Mouse (Mus musculus) adrenal gland (tissue): ENCODE results near the gene Gm21903.
"Not testable (repeated sequence)": the region's sequence is repeated elsewhere in the genome, so short reads cannot be mapped to it uniquely, and the experiment has no call there.

Experiments
- intact Hi-C: fragments of 180-260 bp; cut with DNase I; formaldehyde crosslinking; loops from one replicate; pipeline ENCODE4 v1.15.1; 2025
- long read RNA-seq, 2 experiments: library from polyadenylated mRNA; unstranded; transcript quantifications; one replicate each; pipeline ENCODE4 v2.0.0; 2020; ENCODE audit warnings: borderline replicate concordance in 1 of 2; ENCODE audit not compliant: insufficient replicate concordance in 1 of 2

Gene Gm21903
- long read RNA-seq, experiment 1 = 0 reads
- long read RNA-seq, experiment 2 = 0 reads

GRCm38 (mm10) chr17:39043241-39043640, at the start of gene Gm21903:
TSS of gene Gm21903 (minus strand) at chr17:39043341.
- intact Hi-C loops = no loop called here

GRCm38 (mm10) chr17:39076937-39077336, 33.8 kb upstream of the Gm21903 start, which contains the start of gene Esp23:
TSS of gene Esp23 (minus strand) at chr17:39077037.
- intact Hi-C loops = no loop called here

DNA sequence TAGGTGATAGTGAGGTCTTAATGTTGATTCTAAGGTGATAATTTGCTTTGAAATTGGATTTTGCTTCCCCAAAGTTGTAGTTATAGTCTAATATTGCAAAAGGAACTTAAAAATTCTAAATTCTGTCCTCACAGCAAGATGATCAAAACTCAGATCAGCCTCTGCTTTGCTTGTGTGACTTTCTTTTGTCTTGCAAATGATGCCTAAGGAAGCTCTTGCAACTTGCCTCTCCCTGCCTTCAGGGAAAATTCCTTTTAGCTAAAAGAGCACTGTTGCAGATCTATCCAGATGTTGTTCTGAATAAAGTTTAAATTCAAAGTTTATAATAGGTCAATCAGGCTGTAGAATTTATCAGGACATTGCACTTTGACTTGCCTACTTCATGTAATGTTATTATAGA, 20.5 kb upstream of the Gm21903 start:
- intact Hi-C loops = no loop called here

GRCm38 (mm10) chr17:39036395-39036794, 6.7 kb downstream of the Gm21903 start, which contains the start of gene Esp24:
TSS of gene Esp24 (plus strand) at chr17:39036695.
- intact Hi-C loops = not testable (repeated sequence)

DNA sequence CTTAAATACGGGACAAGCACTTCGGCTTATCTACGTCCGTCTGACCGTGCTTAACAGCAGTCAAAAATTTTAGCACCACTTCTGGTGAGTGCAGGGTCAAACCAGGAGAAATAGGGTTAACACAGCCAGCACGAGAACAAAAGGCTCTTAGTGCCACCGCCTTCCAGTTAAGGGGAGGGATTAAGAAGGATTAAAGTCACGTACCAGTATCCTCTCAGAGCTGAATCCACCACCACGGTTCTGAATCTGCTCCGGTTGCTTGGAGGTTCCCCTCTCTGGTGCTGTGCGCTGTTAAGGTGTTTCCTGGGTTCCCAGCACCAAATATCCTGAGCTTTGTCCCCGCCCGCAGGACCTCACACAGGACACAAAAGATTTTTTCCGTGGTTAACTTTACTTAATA, 26.0 kb downstream of the Gm21903 start:
- intact Hi-C loops = no loop called here

- intact Hi-C loops = no loop called here
Measured at GRCm38 (mm10) chr17:39010675-39011638, 32.2 kb downstream of the Gm21903 start.

DNA sequence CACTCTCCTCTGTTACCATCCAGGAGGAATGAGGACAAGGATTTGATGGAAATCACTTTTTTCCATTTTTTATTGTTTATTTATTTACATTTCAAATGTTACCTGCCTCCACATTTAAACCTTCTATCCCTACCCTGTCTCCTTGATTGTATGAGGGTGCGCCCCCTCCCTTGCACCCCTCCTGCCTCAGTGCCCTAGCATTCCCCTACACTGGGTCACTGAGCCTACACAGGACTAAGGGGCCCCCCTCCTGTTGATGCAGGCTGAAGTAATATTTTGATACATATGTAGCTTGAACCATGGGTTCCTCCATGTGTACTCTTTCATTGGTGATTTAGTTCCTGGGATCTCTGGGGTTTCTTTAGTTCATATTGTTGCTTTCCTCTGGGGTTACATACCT, 33.3 kb downstream of the Gm21903 start:
- intact Hi-C loops = no loop called here
